ENCODE assay signal across 12 mouse cellular contexts in the genomic region with DNA sequence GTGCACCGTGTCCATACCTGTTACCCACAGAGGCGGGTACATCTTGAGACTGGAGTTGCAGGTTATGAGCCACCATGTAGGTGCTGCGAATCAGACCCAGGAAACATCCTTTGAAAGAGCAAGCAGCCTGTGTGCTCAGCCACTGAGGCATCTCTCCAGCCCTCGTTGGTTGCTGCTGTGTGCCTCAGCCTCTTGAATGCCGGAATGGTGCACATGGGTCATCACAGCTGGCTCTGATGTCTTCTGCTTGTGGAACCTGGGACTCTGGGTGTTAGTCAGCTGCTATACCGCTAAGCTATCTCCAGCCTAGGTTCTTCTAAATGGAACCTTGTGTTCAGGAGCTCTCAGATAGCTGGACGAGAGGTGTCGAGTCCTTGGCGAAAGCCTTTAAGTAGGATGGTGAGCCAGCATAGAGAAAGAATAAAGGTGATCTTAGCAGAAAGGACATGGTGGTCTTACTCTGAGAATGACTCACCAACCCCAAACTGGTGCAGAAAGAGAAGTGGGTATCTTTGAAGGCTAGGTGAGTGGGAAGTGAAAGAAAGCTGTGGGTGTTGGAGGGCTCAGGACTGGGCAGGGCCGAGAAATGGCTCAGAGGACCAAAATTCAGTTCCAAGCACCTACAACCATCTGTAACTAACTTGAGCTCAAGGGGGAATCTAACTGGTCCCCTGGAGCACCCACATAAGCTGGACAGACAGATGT. TPM values are rescaled to one million over a fixed set of nuclear protein-coding genes. Genes with fewer than 3 reads are reported as not detected.
A peak's percentile ranks its signal among the peaks of the same experiment; 100 is the strongest.
DNase-seq lines count a peak whose midpoint lies in the region; ATAC-seq and TF ChIP-seq lines count a peak whose summit lies in the region.
"Had no signal": no experiment of that assay in that cellular context is flagged by ENCODE, and none has a peak within 500 bp of the region (broad histone marks: within the 10 kb centered on the region; RNA-seq: fewer than 3 reads in every experiment).

No protein-coding gene starts in this region.

- WGBS in forebrain, embryonic 14.5 days = 84% methylated on average over 10 of the region's 10 CpGs
- WGBS in forebrain, embryonic 15.5 days = 84% methylated on average over 10 of the region's 10 CpGs
- WGBS in lung, embryonic 16.5 days = 75% methylated on average over 10 of the region's 10 CpGs
- WGBS in hindbrain, embryonic 16.5 days = 84% methylated on average over 10 of the region's 10 CpGs

- H3K4me2 ChIP-seq in forebrain, embryonic 14.5 days (ENCODE audit: low read length) = no peak overlapping the region
- H3K4me2 ChIP-seq in forebrain, embryonic 15.5 days (replicated peaks) = no peak overlapping the region
- H3K4me2 ChIP-seq in lung, embryonic 16.5 days (ENCODE audit: low read depth, low read length) = no peak overlapping the region
- H3K4me2 ChIP-seq in hindbrain, embryonic 16.5 days (ENCODE audit: low read length) = no peak overlapping the region
- H3K4me2 ChIP-seq in myocyte (ENCODE audit: low read depth) = peak overlapping the region; percentile 24

- H3K27ac ChIP-seq in forebrain, embryonic 14.5 days (ENCODE audit: low read depth, low read length) = 0 out of 2 replicates have a peak overlapping the region, but pooled peaks have one; percentile 11
- no peak overlapping the region for H3K27ac ChIP-seq in forebrain, embryonic 15.5 days (replicated peaks)
- H3K27ac ChIP-seq in lung, embryonic 16.5 days (ENCODE audit: low read length) = peak overlapping the region; percentile 4; the same call in 1 of the 2 replicates
- H3K27ac ChIP-seq in hindbrain, embryonic 16.5 days (ENCODE audit: low read depth, low read length) = 0 out of 2 replicates have a peak overlapping the region, but pooled peaks have one; percentile 4

- H3K4me1 ChIP-seq in forebrain, embryonic 14.5 days (ENCODE audit: control insufficient read depth, insufficient read depth, low read length) = peaks cover 10% of the 10 kb centered on the region; the same call in 1 of the 2 replicates
- peaks cover 39% of the 10 kb centered on the region for H3K4me1 ChIP-seq in forebrain, embryonic 15.5 days
- peaks cover 61% of the 10 kb centered on the region for H3K4me1 ChIP-seq in lung, embryonic 16.5 days (replicated peaks; ENCODE audit: control insufficient read depth, insufficient read depth, low read length)
- H3K4me1 ChIP-seq in hindbrain, embryonic 16.5 days (ENCODE audit: control insufficient read depth, insufficient read depth, low read depth, low read length) = peaks cover 35% of the 10 kb centered on the region

- H3ac ChIP-seq in myocyte (ENCODE audit: control insufficient read depth, insufficient read length) = no peak overlapping the region

- no peak for ATAC-seq in forebrain, embryonic 14.5 days
- no peak for ATAC-seq in forebrain, embryonic 15.5 days (replicated peaks)
- no peak for ATAC-seq in lung, embryonic 16.5 days (ENCODE audit: low read depth)
- ATAC-seq in hindbrain, embryonic 16.5 days = no peak

- no peak overlapping the region for H3K9ac ChIP-seq in forebrain, embryonic 14.5 days (ENCODE audit: low read length)
- H3K9ac ChIP-seq in forebrain, embryonic 15.5 days (replicated peaks) = no peak overlapping the region
- H3K9ac ChIP-seq in lung, embryonic 16.5 days (ENCODE audit: low read length) = no peak overlapping the region
- no peak overlapping the region for H3K9ac ChIP-seq in hindbrain, embryonic 16.5 days (ENCODE audit: low read depth, low read length)

- no peaks in the 10 kb centered on the region for H3K36me3 ChIP-seq in forebrain, embryonic 14.5 days (ENCODE audit: control insufficient read depth, insufficient read depth, low read length)
- no peaks in the 10 kb centered on the region for H3K36me3 ChIP-seq in forebrain, embryonic 15.5 days
- no peaks in the 10 kb centered on the region for H3K36me3 ChIP-seq in lung, embryonic 16.5 days (ENCODE audit: control insufficient read depth, insufficient read depth, low read length)
- H3K36me3 ChIP-seq in hindbrain, embryonic 16.5 days (ENCODE audit: control insufficient read depth, insufficient read depth, low read length) = no peaks in the 10 kb centered on the region
- no peaks in the 10 kb centered on the region for H3K36me3 ChIP-seq in myocyte (ENCODE audit: control insufficient read depth, insufficient read depth)

- H3K9me3 ChIP-seq in forebrain, embryonic 14.5 days (replicated peaks; ENCODE audit: control insufficient read depth, low read length) = no peaks in the 10 kb centered on the region
- no peaks in the 10 kb centered on the region for H3K9me3 ChIP-seq in forebrain, embryonic 15.5 days
- no peaks in the 10 kb centered on the region for H3K9me3 ChIP-seq in lung, embryonic 16.5 days (ENCODE audit: control insufficient read depth, low read length)
- no peaks in the 10 kb centered on the region for H3K9me3 ChIP-seq in hindbrain, embryonic 16.5 days (ENCODE audit: control insufficient read depth, low read length)

- H3K79me2 ChIP-seq in myocyte (ENCODE audit: control insufficient read depth, insufficient read depth) = peaks cover 100% of the 10 kb centered on the region

- no peaks in the 10 kb centered on the region for H3K27me3 ChIP-seq in forebrain, embryonic 14.5 days (replicated peaks; ENCODE audit: control insufficient read depth, insufficient read depth, low read length)
- no peaks in the 10 kb centered on the region for H3K27me3 ChIP-seq in forebrain, embryonic 15.5 days
- H3K27me3 ChIP-seq in lung, embryonic 16.5 days (ENCODE audit: control insufficient read depth, insufficient read depth, low read depth, low read length) = no peaks in the 10 kb centered on the region
- H3K27me3 ChIP-seq in hindbrain, embryonic 16.5 days (replicated peaks; ENCODE audit: control insufficient read depth, insufficient read depth, low read length) = no peaks in the 10 kb centered on the region
- H3K27me3 ChIP-seq in myocyte (ENCODE audit: control insufficient read depth, insufficient read depth, insufficient read length) = no peaks in the 10 kb centered on the region

- no peak overlapping the region for H3K4me3 ChIP-seq in forebrain, embryonic 14.5 days (ENCODE audit: low read depth, low read length)
- H3K4me3 ChIP-seq in forebrain, embryonic 15.5 days = no peak overlapping the region
- H3K4me3 ChIP-seq in lung, embryonic 16.5 days (ENCODE audit: low read length) = no peak overlapping the region
- H3K4me3 ChIP-seq in hindbrain, embryonic 16.5 days (ENCODE audit: low read length) = no peak overlapping the region
- H3K4me3 ChIP-seq in myocyte = no peak overlapping the region

- no peak for DNase-seq in forebrain, embryonic 14.5 days (ENCODE audit: low spot score)
- no peak for DNase-seq in lung, postnatal 10 days
- no peak for DNase-seq in frontal cortex, postnatal 10 days (ENCODE audit: low spot score in 2 of 2)
- no peak for DNase-seq in layer of hippocampus, adult 18-20 months (ENCODE audit: low spot score in 2 of 2)
- DNase-seq: adrenal gland, adult 2 months; kidney, postnatal 25 days; right cerebral cortex, adult 18-20 months had no signal

- TF ChIP-seq POLR2A in myocyte (IDR thresholded peaks at IDR 0.05; ENCODE audit: insufficient read length, low read depth) = no peak

TF ChIP-seq in myocyte, 11 proteins besides CTCF, POLR2A, EP300 and RAD21:
- no peak for TF ChIP-seq SRF (IDR thresholded peaks at IDR 0.05; ENCODE audit: control insufficient read depth, insufficient read length, low read depth)
- peak; percentile 44 for TF ChIP-seq POLR2AphosphoS2 (IDR thresholded peaks at IDR 0.05; ENCODE audit: insufficient read length, low read depth)
- TF ChIP-seq MYOG (IDR thresholded peaks at IDR 0.05; ENCODE audit: control insufficient read depth in 1 of 3, insufficient read depth in 1 of 3, insufficient read length in 2 of 3, low read depth in 2 of 3) = peak in 1 of 3 experiments; percentile 39

RNA-seq across cellular contexts. Expression of a gene that starts 16.5 kb away (rescaled TPM):
- 99.6 and 139 TPM in 2 replicates for polyA plus RNA-seq in forebrain, embryonic 14.5 days (2014; fragmentation: Nextera tagmentation; extraction: Ambion mirVana)
- polyA plus RNA-seq in forebrain, embryonic 15.5 days (2015; fragmentation: Nextera tagmentation; extraction: Ambion mirVana) = 223 and 225 TPM in 2 replicates
- polyA plus RNA-seq in lung, embryonic 16.5 days (2015; fragmentation: Nextera tagmentation; extraction: Ambion mirVana) = 105 and 108 TPM in 2 replicates
- 179 and 196 TPM in 2 replicates for polyA plus RNA-seq in hindbrain, embryonic 16.5 days (2015; fragmentation: Nextera tagmentation; extraction: Ambion mirVana)
- 285 TPM for polyA plus RNA-seq in myocyte (2012; fragmentation: generic; extraction: Trizol)
- 100 to 1,000 TPM; 175 to 189 TPM for total RNA-seq in layer of hippocampus, adult 18-20 months (2021)

RNA-seq across cellular contexts. Expression of a gene that starts 35.8 kb away (rescaled TPM):
- polyA plus RNA-seq in forebrain, embryonic 14.5 days (2014; fragmentation: Nextera tagmentation; extraction: Ambion mirVana) = 12.8 and 15.5 TPM in 2 replicates
- polyA plus RNA-seq in forebrain, embryonic 15.5 days (2015; fragmentation: Nextera tagmentation; extraction: Ambion mirVana) = 17.7 and 18.4 TPM in 2 replicates
- polyA plus RNA-seq in lung, embryonic 16.5 days (2015; fragmentation: Nextera tagmentation; extraction: Ambion mirVana) = 16.9 and 17.1 TPM in 2 replicates
- polyA plus RNA-seq in hindbrain, embryonic 16.5 days (2015; fragmentation: Nextera tagmentation; extraction: Ambion mirVana) = 10.6 and 11.9 TPM in 2 replicates
- polyA plus RNA-seq in myocyte (2012; fragmentation: generic; extraction: Trizol) = 82.1 TPM
- 10 to 100 TPM; 12.4 to 12.9 TPM for total RNA-seq in layer of hippocampus, adult 18-20 months (2021)

RNA-seq across cellular contexts. Expression of a gene that starts 49.1 kb away (rescaled TPM):
- polyA plus RNA-seq in forebrain, embryonic 14.5 days (2014; fragmentation: Nextera tagmentation; extraction: Ambion mirVana) = 0.61 and 0.77 TPM in 2 replicates
- 0.27 and 0.69 TPM in 2 replicates for polyA plus RNA-seq in forebrain, embryonic 15.5 days (2015; fragmentation: Nextera tagmentation; extraction: Ambion mirVana)
- polyA plus RNA-seq in lung, embryonic 16.5 days (2015; fragmentation: Nextera tagmentation; extraction: Ambion mirVana) = 0.52 and 0.55 TPM in 2 replicates
- polyA plus RNA-seq in hindbrain, embryonic 16.5 days (2015; fragmentation: Nextera tagmentation; extraction: Ambion mirVana) = 3.4 and 4.2 TPM in 2 replicates
- polyA plus RNA-seq in myocyte (2012; fragmentation: generic; extraction: Trizol) = 0.13 TPM
- total RNA-seq in layer of hippocampus, adult 18-20 months (2021) = 1 to 10 TPM; 1.4 to 1.9 TPM
- total RNA-seq: gastrocnemius, adult 8-10 months had no signal
